Mouse (Mus musculus): ENCODE measurements around the gene Coq6. TPM values are rescaled to one million over a fixed set of nuclear protein-coding genes. Genes with fewer than 3 reads are reported as not detected.

Gene Coq6
- polyA plus RNA-seq (2015; fragmentation: Nextera tagmentation; extraction: Ambion mirVana), result 35.3 and 37.0 TPM in 2 replicates

GRCm38 (mm10) chr12:84361555-84362489 lies at the start of gene Coq6, which contains the start of gene Fam161b:
TSS of gene Coq6 (plus strand) at chr12:84361657.
TSS of gene Fam161b (minus strand) at chr12:84361833.

GRCm38 (mm10) chr12:84316721-84317621 lies 44.5 kb upstream of the Coq6 start, which contains the start of gene Zfp410:
TSS of gene Zfp410 (plus strand) at chr12:84316852.

GRCm38 (mm10) chr12:84408819-84409507 lies 47.5 kb downstream of the Coq6 start, which contains the start of the genes Entpd5 and Bbof1:
TSS of gene Entpd5 (minus strand) at chr12:84409029.
TSS of gene Bbof1 (plus strand) at chr12:84409071.

GRCm38 (mm10) chr12:84416834-84417604 lies 55.6 kb downstream of the Coq6 start, which contains the start of gene Rnf113a2:
TSS of gene Rnf113a2 (plus strand) at chr12:84417196.

Other genes starting within 250 kb of the Coq6 start
- 8.2 and 11.2 TPM in 2 replicates for gene Dnal1, start 247.3 kb upstream of the Coq6 start, polyA plus RNA-seq (2015; fragmentation: Nextera tagmentation; extraction: Ambion mirVana)
- gene Pnma1, start 213.2 kb upstream of the Coq6 start, polyA plus RNA-seq (2015; fragmentation: Nextera tagmentation; extraction: Ambion mirVana), result 4.1 and 4.5 TPM in 2 replicates
- gene Elmsan1, start 142.8 kb upstream of the Coq6 start, polyA plus RNA-seq (2015; fragmentation: Nextera tagmentation; extraction: Ambion mirVana), result 3.7 and 4.1 TPM in 2 replicates
- 15.4 and 17.5 TPM in 2 replicates for gene Ptgr2, start 76.4 kb upstream of the Coq6 start, polyA plus RNA-seq (2015; fragmentation: Nextera tagmentation; extraction: Ambion mirVana)
- gene Zfp410, start 44.8 kb upstream of the Coq6 start, polyA plus RNA-seq (2015; fragmentation: Nextera tagmentation; extraction: Ambion mirVana), result 42.4 and 46.6 TPM in 2 replicates
- 10.4 and 12.4 TPM in 2 replicates for gene Fam161b, start 176 bp downstream of the Coq6 start, polyA plus RNA-seq (2015; fragmentation: Nextera tagmentation; extraction: Ambion mirVana)
- gene Entpd5, start 47.4 kb downstream of the Coq6 start, polyA plus RNA-seq (2015; fragmentation: Nextera tagmentation; extraction: Ambion mirVana), result 11.0 and 12.6 TPM in 2 replicates
- gene Bbof1, start 47.4 kb downstream of the Coq6 start, polyA plus RNA-seq (2015; fragmentation: Nextera tagmentation; extraction: Ambion mirVana), result 2.8 and 3.0 TPM in 2 replicates
- gene Rnf113a2, start 55.5 kb downstream of the Coq6 start, polyA plus RNA-seq (2015; fragmentation: Nextera tagmentation; extraction: Ambion mirVana), result 20.4 and 22.0 TPM in 2 replicates
- gene Aldh6a1, start 89.3 kb downstream of the Coq6 start, polyA plus RNA-seq (2015; fragmentation: Nextera tagmentation; extraction: Ambion mirVana), result 44.9 and 50.0 TPM in 2 replicates
- gene Lin52, start 89.8 kb downstream of the Coq6 start, polyA plus RNA-seq (2015; fragmentation: Nextera tagmentation; extraction: Ambion mirVana), result 26.9 and 27.0 TPM in 2 replicates
- gene Vsx2, start 208.1 kb downstream of the Coq6 start, polyA plus RNA-seq (2015; fragmentation: Nextera tagmentation; extraction: Ambion mirVana), result 4.6 and 7.0 TPM in 2 replicates

Data from neural tube, postnatal 0 days (tissue).